34 mouse cellular contexts compared by ENCODE assay signal in the genomic region with DNA sequence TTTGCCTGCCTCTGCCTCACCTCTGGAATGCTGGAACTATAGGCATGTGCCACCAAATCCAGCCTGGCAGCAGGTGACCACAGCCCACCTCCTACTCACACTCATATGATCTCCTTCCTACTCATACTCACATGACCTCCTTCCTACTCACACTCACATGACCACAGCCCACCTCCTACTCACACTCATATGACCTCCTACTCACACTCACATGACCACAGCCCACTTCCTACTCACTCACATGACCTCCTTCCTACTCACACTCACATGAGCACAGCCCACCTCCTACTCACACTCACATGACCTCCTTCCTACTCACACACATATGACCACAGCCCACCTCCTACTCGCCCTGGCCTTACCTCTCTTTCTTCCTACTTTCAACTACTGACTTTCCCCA. TPM values are rescaled to one million over a fixed set of nuclear protein-coding genes. Genes with fewer than 3 reads are reported as not detected.
DNase-seq lines count a peak whose midpoint lies in the region; ATAC-seq lines count a peak whose summit lies in the region.
"Had no signal": no experiment of that assay in that cellular context is flagged by ENCODE, and none has a peak within 500 bp of the region (broad histone marks: within the 10 kb centered on the region; RNA-seq: fewer than 3 reads in every experiment).

No protein-coding gene starts in this region.

- H3K9ac ChIP-seq in embryonic facial prominence, embryonic 13.5 days, result no peak overlapping the region
- H3K9ac ChIP-seq: embryonic facial prominence, embryonic 15.5 days; forebrain, embryonic 15.5 days; heart, embryonic 13.5 days; hindbrain, embryonic 13.5 days; liver, embryonic 13.5 days had no signal

- WGBS in embryonic facial prominence, embryonic 13.5 days, result 88% methylated on average over 1 of the region's 1 CpGs
- 88% methylated on average over 1 of the region's 1 CpGs for WGBS in embryonic facial prominence, embryonic 10.5 days

- no peaks in the 10 kb centered on the region for H3K27me3 ChIP-seq in embryonic facial prominence, embryonic 13.5 days
- H3K27me3 ChIP-seq in embryonic facial prominence, embryonic 10.5 days (replicated peaks; ENCODE audit: low read depth, poor library complexity, severe bottlenecking), result no peaks in the 10 kb centered on the region
- H3K27me3 ChIP-seq: embryonic facial prominence, embryonic 15.5 days; forebrain, embryonic 15.5 days; heart, embryonic 13.5 days; hindbrain, embryonic 13.5 days; liver, embryonic 13.5 days; Patski had no signal

- H3K4me1 ChIP-seq in embryonic facial prominence, embryonic 13.5 days, result no peaks in the 10 kb centered on the region
- H3K4me1 ChIP-seq in embryonic facial prominence, embryonic 10.5 days, result no peaks in the 10 kb centered on the region
- H3K4me1 ChIP-seq: embryonic facial prominence, embryonic 15.5 days; forebrain, embryonic 15.5 days; hindbrain, embryonic 13.5 days had no signal

- no peak overlapping the region for H3K4me3 ChIP-seq in embryonic facial prominence, embryonic 13.5 days
- no peak overlapping the region for H3K4me3 ChIP-seq in embryonic facial prominence, embryonic 10.5 days
- H3K4me3 ChIP-seq: embryonic facial prominence, embryonic 15.5 days; forebrain, embryonic 15.5 days; heart, embryonic 13.5 days; hindbrain, embryonic 13.5 days; liver, embryonic 13.5 days; myocyte had no signal

- 0 out of 2 replicates have a peak, but pooled peaks have one; percentile 32 for ATAC-seq in embryonic facial prominence, embryonic 13.5 days (ENCODE audit: insufficient number of reproducible peaks, insufficient read depth, low FRiP score, low TSS enrichment, low read depth)
- ATAC-seq: forebrain, embryonic 15.5 days; inflammation-experienced regulatory T-cells, adult 6 months; Patski had no signal

- no peak for DNase-seq in embryonic facial prominence, embryonic 10.5 days (ENCODE audit: low spot score)
- peak; percentile 74 for DNase-seq in 416B (ENCODE audit: low read depth)
- peak; percentile 16 for DNase-seq in T-cell, adult 2 months (ENCODE audit: low spot score)
- DNase-seq in natural killer cell, adult 2 months (ENCODE audit: low spot score in 2 of 2), result peak; percentile 17 to 43
- DNase-seq in thymus, adult 18-20 months, result no peak
- DNase-seq in heart, adult 8-10 months (ENCODE audit: low spot score), result no peak
- DNase-seq in spleen, postnatal 4 days (ENCODE audit: low spot score in 2 of 2), result no peak
- DNase-seq: adrenal gland, adult 8-10 months; cerebellum, adult 2 months; cerebellum, postnatal 36 days; embryo, embryonic 11 days; gastrocnemius, postnatal 10 days; heart, adult 18-20 months; kidney, adult 18-20 months; layer of hippocampus, adult 9-11 months; liver, embryonic 13.5 days; lung, adult 2 months; lung, postnatal 14 days; right cerebral cortex, adult 18-20 months; right cerebral cortex, postnatal 4 days; thymus, adult 2 months had no signal

- H3K36me3 ChIP-seq in embryonic facial prominence, embryonic 13.5 days, result peaks cover 33% of the 10 kb centered on the region
- H3K36me3 ChIP-seq in embryonic facial prominence, embryonic 10.5 days (replicated peaks), result peaks cover 61% of the 10 kb centered on the region

- no peaks in the 10 kb centered on the region for H3K9me3 ChIP-seq in embryonic facial prominence, embryonic 13.5 days
- H3K9me3 ChIP-seq in embryonic facial prominence, embryonic 10.5 days, result no peaks in the 10 kb centered on the region
- H3K9me3 ChIP-seq: embryonic facial prominence, embryonic 15.5 days; forebrain, embryonic 15.5 days; heart, embryonic 13.5 days; hindbrain, embryonic 13.5 days; liver, embryonic 13.5 days had no signal

- H3K27ac ChIP-seq in embryonic facial prominence, embryonic 13.5 days, result no peak overlapping the region
- no peak overlapping the region for H3K27ac ChIP-seq in embryonic facial prominence, embryonic 10.5 days (replicated peaks)
- H3K27ac ChIP-seq: embryonic facial prominence, embryonic 15.5 days; forebrain, embryonic 15.5 days; heart, embryonic 13.5 days; hindbrain, embryonic 13.5 days; liver, embryonic 13.5 days had no signal

- no peak overlapping the region for H3K4me2 ChIP-seq in embryonic facial prominence, embryonic 13.5 days
- H3K4me2 ChIP-seq: embryonic facial prominence, embryonic 15.5 days; forebrain, embryonic 15.5 days; heart, embryonic 13.5 days; hindbrain, embryonic 13.5 days; liver, embryonic 13.5 days had no signal

RNA-seq across cellular contexts. Expression of a gene that starts 17.7 kb away (rescaled TPM):
- 15.8 and 16.1 TPM in 2 replicates for polyA plus RNA-seq in embryonic facial prominence, embryonic 13.5 days (2015; fragmentation: Nextera tagmentation; extraction: Ambion mirVana)
- 27.0 and 27.5 TPM in 2 replicates for polyA plus RNA-seq in embryonic facial prominence, embryonic 10.5 days (2016; fragmentation: Nextera tagmentation; extraction: Ambion mirVana)
- total RNA-seq in heart, adult 8-10 months (2022), result 1 to 10 TPM in 2 of 4 experiments, under 1 TPM in 2; 0.94 to 1.1 (median 0.99) TPM

RNA-seq across cellular contexts. Expression of a gene that starts 17.9 kb away (rescaled TPM):
- polyA plus RNA-seq in embryonic facial prominence, embryonic 13.5 days (2015; fragmentation: Nextera tagmentation; extraction: Ambion mirVana), result 32.6 and 34.0 TPM in 2 replicates
- 34.5 and 34.9 TPM in 2 replicates for polyA plus RNA-seq in embryonic facial prominence, embryonic 10.5 days (2016; fragmentation: Nextera tagmentation; extraction: Ambion mirVana)
- total RNA-seq in heart, adult 8-10 months (2022), result 10 to 100 TPM in 1 of 4 experiments, 1 to 10 TPM in 3; 6.7 to 10.6 (median 8.2) TPM

RNA-seq across cellular contexts. Expression of a gene that starts 31.1 kb away (rescaled TPM):
- 1.3 and 1.9 TPM in 2 replicates for polyA plus RNA-seq in embryonic facial prominence, embryonic 13.5 days (2015; fragmentation: Nextera tagmentation; extraction: Ambion mirVana)
- 0.72 and 1.4 TPM in 2 replicates for polyA plus RNA-seq in embryonic facial prominence, embryonic 10.5 days (2016; fragmentation: Nextera tagmentation; extraction: Ambion mirVana)
- not detected for total RNA-seq in heart, adult 8-10 months (2022)
- total RNA-seq: adrenal gland, adult 8-10 months; gastrocnemius, postnatal 10 days; heart, adult 18-20 months; heart, postnatal 25 days; left cerebral cortex, adult 18-20 months; left cerebral cortex, postnatal 36 days had no signal
- polyA plus RNA-seq: cerebellum, adult 2 months; large intestine, adult 2 months; lung, adult 2 months; myocyte; Patski; thymus, adult 2 months; urinary bladder, adult 2 months had no signal

Comparison
In these comparisons a context has a peak if more than half of its experiments do, and no peak if none do; other contexts are left out.
1. DNase-seq: peak in 416B (single experiment), T-cell, adult 2 months (single experiment) and natural killer cell, adult 2 months (2 of 2); none in embryonic facial prominence, embryonic 10.5 days (single experiment), thymus, adult 18-20 months (0 of 2), heart, adult 8-10 months (single experiment) and spleen, postnatal 4 days (0 of 2).